Mouse (Mus musculus) liver, embryonic 16.5 days (tissue): Measurements from ENCODE around the gene Pnlip. TPM values are rescaled to one million over a fixed set of nuclear protein-coding genes. Genes with fewer than 3 reads are reported as not detected.
A peak's percentile ranks its signal among the peaks of the same experiment; 100 is the strongest.

ENCODE experiments used
- ATAC-seq: fragments of 200-750 bp; cut with Nextera tagmentation; 2 replicates; pipeline ENCODE4 v1.8.0; 2017; ENCODE audit warnings: low read depth, mild to moderate bottlenecking, moderate number of reproducible peaks, moderate library complexity
- H3K27ac ChIP-seq: fragments of 300-500 bp; sonication (generic); 2 replicates; pipeline ENCODE4 v1.5.1; 2014; ENCODE audit warnings: mild to moderate bottlenecking, low read length
- H3K27me3 ChIP-seq: fragments of 300-500 bp; sonication (generic); 2 replicates; pipeline ENCODE4 v1.6.1; 2014; ENCODE audit warnings: low read depth, low read length, mixed read lengths; ENCODE audit not compliant: control insufficient read depth, insufficient read depth
- H3K36me3 ChIP-seq: fragments of 300-500 bp; sonication (generic); 2 replicates; pipeline ENCODE4 v1.6.1; 2014; ENCODE audit warnings: mild to moderate bottlenecking; ENCODE audit not compliant: control insufficient read depth, insufficient read depth
- H3K4me1 ChIP-seq: fragments of 300-500 bp; sonication (generic); 2 replicates; pipeline ENCODE4 v1.6.1; 2014; ENCODE audit warnings: low read depth, low read length, mixed read lengths; ENCODE audit not compliant: control insufficient read depth
- H3K4me2 ChIP-seq: fragments of 300-500 bp; sonication (generic); 2 replicates; pipeline ENCODE4 v1.6.1; 2014; ENCODE audit warnings: low read depth, low read length, mixed read lengths
- H3K4me3 ChIP-seq: fragments of 300-500 bp; sonication (generic); 2 replicates; pipeline ENCODE4 v1.5.1; 2014; ENCODE audit warnings: low read depth, mild to moderate bottlenecking, low read length
- H3K9ac ChIP-seq: fragments of 300-500 bp; sonication (generic); 2 replicates; pipeline ENCODE4 v1.6.1; 2014; ENCODE audit warnings: low read depth, low read length
- H3K9me3 ChIP-seq: fragments of 300-500 bp; sonication (generic); replicated peaks from 2 replicates; pipeline ENCODE4 v1.6.1; 2016; ENCODE audit warnings: low read length; ENCODE audit not compliant: control insufficient read depth
- WGBS: fragments of 180-500 bp; shearing (Covaris S2); extraction: QIAGEN DNeasy Blood & Tissue Kit; methylation state at CpG from one replicate; pipeline ENCODE4 v1.1.7; 2014; ENCODE audit not compliant: insufficient replicate concordance; 5-methylcytosine and 5-hydroxymethylcytosine counted together
- polyA plus RNA-seq: library from polyadenylated mRNA; unstranded; fragments of >200 nt; fragmentation: Nextera tagmentation; extraction: Ambion mirVana; gene quantifications from 2 replicates; pipeline ENCODE4 v1.2.1, GENCODE M21; 2015

Pnlip gene
- polyA plus RNA-seq, 1 experiment from 2014 or later = not detected

GRCm38 (mm10) chr19:58704556-58704955, 52.3 kb downstream of the Pnlip start:
- H3K4me3 ChIP-seq = no peak overlapping the region
- 51% methylated on average over 4 of the region's 4 CpGs for whole genome bisulfite sequencing
- no peaks in the 10 kb centered on the region for H3K9me3 ChIP-seq
- no peaks in the 10 kb centered on the region for H3K27me3 ChIP-seq
- H3K36me3 ChIP-seq = no peaks in the 10 kb centered on the region
- no peak for ATAC-seq
- no peak overlapping the region for H3K9ac ChIP-seq
- H3K4me1 ChIP-seq = no peaks in the 10 kb centered on the region
- H3K27ac ChIP-seq = no peak overlapping the region
- no peak overlapping the region for H3K4me2 ChIP-seq

GRCm38 (mm10) chr19:58708611-58709010, 56.3 kb downstream of the Pnlip start:
- Histone ChIP-seq H3K9ac (no peak overlapping the region), H3K27ac (no peak overlapping the region), H3K36me3 (no peaks in the 10 kb centered on the region), H3K4me2 (no peak overlapping the region), H3K4me3 (no peak overlapping the region), H3K4me1 (no peaks in the 10 kb centered on the region), H3K9me3 (no peaks in the 10 kb centered on the region), H3K27me3 (no peaks in the 10 kb centered on the region)
- ATAC-seq = no peak
- 66% methylated on average over 3 of the region's 3 CpGs for WGBS

- ATAC-seq = peak; percentile 56
- Histone ChIP-seq H3K9ac (no peak overlapping the region), H3K27me3 (no peaks in the 10 kb centered on the region), H3K4me2 (no peak overlapping the region), H3K27ac (no peak overlapping the region), H3K36me3 (no peaks in the 10 kb centered on the region), H3K4me3 (no peak overlapping the region), H3K9me3 (no peaks in the 10 kb centered on the region), H3K4me1 (no peaks in the 10 kb centered on the region)
- 55% methylated on average over 4 of the region's 4 CpGs for WGBS
Observed at GRCm38 (mm10) chr19:58717925-58718324, 65.6 kb downstream of the Pnlip start.

GRCm38 (mm10) chr19:58720439-58720838, 68.1 kb downstream of the Pnlip start:
- Histone ChIP-seq H3K36me3 (no peaks in the 10 kb centered on the region), H3K4me3 (no peak overlapping the region), H3K4me1 (no peaks in the 10 kb centered on the region), H3K27ac (no peak overlapping the region), H3K27me3 (no peaks in the 10 kb centered on the region), H3K9me3 (no peaks in the 10 kb centered on the region), H3K9ac (no peak overlapping the region), H3K4me2 (no peak overlapping the region)
- ATAC-seq = no peak

GRCm38 (mm10) chr19:58726551-58726950, 74.3 kb downstream of the Pnlip start:
- WGBS = 46% methylated on average over 5 of the region's 5 CpGs
- no peaks in the 10 kb centered on the region for H3K27me3 ChIP-seq

GRCm38 (mm10) chr19:58727756-58728155, 75.5 kb downstream of the Pnlip start:
- Histone ChIP-seq H3K4me1 (no peaks in the 10 kb centered on the region), H3K4me2 (no peak overlapping the region), H3K27me3 (no peaks in the 10 kb centered on the region), H3K9ac (no peak overlapping the region), H3K27ac (no peak overlapping the region), H3K9me3 (no peaks in the 10 kb centered on the region), H3K36me3 (no peaks in the 10 kb centered on the region), H3K4me3 (no peak overlapping the region)
- no peak for ATAC-seq
- 53% methylated on average over 5 of the region's 5 CpGs for WGBS

More at GRCm38 (mm10) chr19:58726551-58726950, 74.3 kb downstream of the Pnlip start:
- Histone ChIP-seq H3K4me1 (no peaks in the 10 kb centered on the region), H3K27ac (no peak overlapping the region), H3K9ac (no peak overlapping the region), H3K4me3 (no peak overlapping the region), H3K4me2 (no peak overlapping the region), H3K36me3 (no peaks in the 10 kb centered on the region), H3K9me3 (no peaks in the 10 kb centered on the region)
- ATAC-seq = no peak

- Histone ChIP-seq H3K4me1 (no peaks in the 10 kb centered on the region; the same call in 1 of the 2 replicates), H3K9ac (no peak within 1 kb of the TSS), H3K27ac (no peak within 1 kb of the TSS), H3K4me3 (no peak within 1 kb of the TSS), H3K4me2 (no peak within 1 kb of the TSS), H3K27me3 (no peaks in the 10 kb centered on the region), H3K9me3 (no peaks in the 10 kb centered on the region), H3K36me3 (no peaks in the 10 kb centered on the region)
- ATAC-seq = peak; percentile 54
- WGBS = 39% methylated on average over 5 of the region's 5 CpGs
Observed at GRCm38 (mm10) chr19:58728445-58729031, 76.2 kb downstream of the Pnlip start, which contains the start of gene Pnliprp1. Gene Pnliprp1 (plus strand): TSS chr19:58728887.

Other genes starting within 250 kb of the Pnlip start
- gene Gfra1, start 196.6 kb upstream of the Pnlip start, polyA plus RNA-seq = 7.2 and 7.4 TPM in 2 replicates
- gene Ccdc172, start 140.5 kb upstream of the Pnlip start, polyA plus RNA-seq = not detected in 2 replicates
- gene Pnliprp1, start 76.4 kb downstream of the Pnlip start, polyA plus RNA-seq = 38.6 and 79.9 TPM in 2 replicates
- gene Pnliprp2, start 107.2 kb downstream of the Pnlip start, polyA plus RNA-seq = 2.0 and 2.2 TPM in 2 replicates
- gene 1700019N19Rik, start 142.0 kb downstream of the Pnlip start, polyA plus RNA-seq = not detected in 2 replicates